Comparison of ENCODE assay signal across 17 mouse cellular contexts in genomic region chr19:46631637-46632036, GRCm38 (mm10). TPM values are rescaled to one million over a fixed set of nuclear protein-coding genes. Genes with fewer than 3 reads are reported as not detected.
A peak's percentile ranks its signal among the peaks of the same experiment; 100 is the strongest.
DNase-seq lines count a peak whose midpoint lies in the region; TF ChIP-seq lines count a peak whose summit lies in the region.
"Had no signal": no experiment of that assay in that cellular context is flagged by ENCODE, and none has a peak within 500 bp of the region (broad histone marks: within the 10 kb centered on the region; RNA-seq: fewer than 3 reads in every experiment).

No protein-coding gene starts in this region.

- H3K4me3 ChIP-seq in gastrocnemius, adult 2 months = no peak overlapping the region

- intact Hi-C loops in gastrocnemius, adult 2 months (cut with DNase I) = no loop called here
- intact Hi-C loops in heart, postnatal 10 days (cut with DNase I) = no loop called here

- no peak for TF ChIP-seq CTCF in gastrocnemius, adult 2 months (IDR thresholded peaks at IDR 0.05)

- no peak for DNase-seq in gastrocnemius, adult 2 months
- DNase-seq in gastrocnemius, adult 18-20 months (ENCODE audit: low spot score) = no peak
- peak; percentile 93 for DNase-seq in heart, adult 11 months
- DNase-seq in heart, postnatal 10 days = no peak
- DNase-seq: adrenal gland, adult 2 months; adrenal gland, adult 8-10 months; adrenal gland, postnatal 10 days; adrenal gland, postnatal 14 days; adrenal gland, postnatal 25 days; adrenal gland, postnatal 36 days; B cell, adult 2 months; cerebellum, adult 11 months; cerebellum, adult 11-12 months; cerebellum, adult 18-20 months had no signal

- H3K27ac ChIP-seq in gastrocnemius, adult 2 months = peak overlapping the region; percentile 71; the same call in 1 of the 2 replicates

RNA-seq across cellular contexts. Expression of gene Wbp1l, which starts 32.8 kb away (rescaled TPM):
- 100 to 1,000 TPM in 1 of 2 experiments, 10 to 100 TPM in 1; 65.4 to 101 TPM for total RNA-seq in gastrocnemius, adult 2 months (2021)
- 100 to 1,000 TPM in 1 of 2 experiments, 10 to 100 TPM in 1; 66.2 to 116 TPM for total RNA-seq in gastrocnemius, adult 18-20 months (2021)
- 10 to 100 TPM; 65.0 to 75.0 TPM for total RNA-seq in heart, postnatal 10 days (2021)

RNA-seq across cellular contexts. Expression of gene Cyp17a1, which starts 41.3 kb away (rescaled TPM):
- total RNA-seq in gastrocnemius, adult 2 months (2021) = not detected
- not detected for total RNA-seq in gastrocnemius, adult 18-20 months (2021)
- not detected for total RNA-seq in heart, postnatal 10 days (2021)
- total RNA-seq: CH12.LX, ES-E14, MEL had no signal

RNA-seq across cellular contexts. Expression of gene Borcs7, which starts 58.1 kb away (rescaled TPM):
- 10 to 100 TPM; 12.1 to 12.2 TPM for total RNA-seq in gastrocnemius, adult 2 months (2021)
- total RNA-seq in gastrocnemius, adult 18-20 months (2021) = 10 to 100 TPM; 12.3 to 12.6 TPM
- 10 to 100 TPM; 11.7 to 13.6 TPM for total RNA-seq in heart, postnatal 10 days (2021)

RNA-seq across cellular contexts. Expression of gene Sfxn2, which starts 58.5 kb away (rescaled TPM):
- total RNA-seq in gastrocnemius, adult 2 months (2021) = 1 to 10 TPM; 3.2 to 3.7 TPM
- total RNA-seq in gastrocnemius, adult 18-20 months (2021) = 1 to 10 TPM; 2.2 to 3.8 TPM
- 1 to 10 TPM; 3.0 to 3.8 TPM for total RNA-seq in heart, postnatal 10 days (2021)

RNA-seq across cellular contexts. Expression of gene Arl3, which starts 58.6 kb away (rescaled TPM):
- 10 to 100 TPM; 64.0 to 67.7 TPM for total RNA-seq in gastrocnemius, adult 2 months (2021)
- total RNA-seq in gastrocnemius, adult 18-20 months (2021) = 10 to 100 TPM; 79.9 to 86.2 TPM
- total RNA-seq in heart, postnatal 10 days (2021) = 10 to 100 TPM; 32.8 to 33.6 TPM
